Mouse (Mus musculus) left cerebral cortex, adult 11 months (tissue): ENCODE measurements at regions not wholly inside any gene's neighbourhood (a gene's known extent, or its start where the extent isn't known, plus 50 kb on each side); places are given as distances from the start of the nearest gene placed in this dataset.

Experiments
- DNase-seq: peaks from one replicate; pipeline ENCODE4 v3.0.0; 2022; ENCODE audit warnings: low spot score

DNA sequence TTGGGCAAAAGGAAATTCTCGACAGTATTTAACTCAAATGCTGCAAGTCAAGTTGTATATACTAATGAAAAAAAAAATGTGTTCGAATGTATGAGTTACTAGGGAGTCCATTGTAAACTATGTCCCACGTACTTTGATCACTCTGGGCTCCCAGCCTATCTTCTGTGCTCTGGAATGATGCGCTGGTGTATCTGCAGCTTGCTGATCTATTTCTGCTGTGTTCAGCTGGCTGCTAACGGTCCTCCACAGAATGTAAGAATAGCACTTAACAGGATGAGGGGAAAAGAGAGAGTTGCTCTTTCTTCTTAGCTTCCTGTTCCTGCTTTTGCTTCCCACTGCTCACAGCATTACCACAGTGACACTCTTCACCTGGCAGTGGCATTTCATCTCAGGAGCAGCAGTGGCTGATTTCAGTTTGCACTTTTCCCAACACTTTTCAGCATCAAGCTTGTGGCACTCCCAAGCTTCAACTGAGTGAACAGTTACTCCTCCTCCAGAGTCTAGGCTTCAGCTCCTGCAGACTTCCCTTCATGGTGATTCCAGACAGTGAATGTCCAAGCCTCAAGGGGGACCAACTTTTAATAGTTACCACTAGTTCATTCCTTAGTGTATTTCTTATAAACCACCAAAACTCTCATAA lies 425.9 kb downstream of the Arap2 start:
- DNase-seq = peak; percentile 12

DNA sequence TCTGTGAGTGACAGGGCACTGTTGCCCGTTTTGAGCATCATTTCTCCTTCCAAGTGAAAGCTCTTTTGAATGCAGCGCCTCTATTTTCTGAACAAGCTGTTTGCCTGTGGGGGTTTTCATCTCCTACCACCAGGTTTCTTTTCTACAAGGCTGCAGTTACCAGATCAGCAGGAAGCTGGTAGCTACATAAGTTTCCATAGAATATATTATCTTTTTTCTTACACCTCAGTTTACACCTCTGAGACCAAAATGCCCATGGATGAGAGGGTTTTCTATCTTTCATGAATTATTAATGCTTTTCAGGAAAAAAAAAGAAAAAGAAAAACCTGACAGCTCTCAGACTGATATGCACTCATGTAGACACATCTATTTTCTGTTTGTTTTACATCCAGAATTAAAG lies 445.3 kb downstream of the Arap2 start:
- DNase-seq = no peak

DNA sequence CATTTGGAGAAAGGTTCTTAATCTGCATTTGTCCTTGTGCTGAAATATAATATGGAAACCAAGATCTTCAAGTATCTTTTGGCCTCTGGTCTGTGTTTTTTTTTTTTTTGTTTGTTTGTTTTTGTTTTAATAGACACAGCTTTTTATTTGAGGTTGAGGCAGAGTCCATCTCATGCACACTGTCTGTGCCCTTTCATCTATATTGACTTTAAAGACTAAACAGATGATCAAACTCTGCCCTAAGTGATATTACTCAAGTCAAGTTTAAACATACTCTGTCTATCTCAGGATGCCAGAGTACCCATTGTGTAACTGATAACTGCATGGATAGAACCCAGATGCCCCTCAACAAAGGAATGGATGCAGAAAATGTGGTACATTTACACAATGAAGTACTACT lies 460.4 kb downstream of the Arap2 start:
- DNase-seq = no peak

DNA sequence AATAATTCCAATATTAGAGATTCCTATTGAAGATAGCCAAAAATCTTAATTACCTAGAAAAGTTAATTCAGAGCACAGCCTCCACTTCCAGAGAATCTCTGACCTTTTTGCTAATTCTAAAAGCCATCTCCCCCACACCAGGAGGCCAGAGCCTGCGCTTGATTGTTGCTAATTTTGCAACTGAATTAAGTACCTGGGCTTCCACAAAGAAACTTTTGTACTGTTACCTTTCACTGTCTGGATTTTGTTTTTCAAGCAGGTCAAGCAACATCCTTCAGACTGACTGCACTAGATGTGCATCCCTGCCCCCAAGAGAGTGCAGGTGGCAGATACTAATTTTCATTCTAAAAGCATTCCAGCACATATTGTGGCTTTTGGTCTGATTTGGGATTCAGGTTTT lies 469.1 kb downstream of the Arap2 start:
- no peak for DNase-seq
